Mouse (Mus musculus) liver, adult (tissue): ENCODE measurements around the gene Rmnd5b.

Experiments
- GATA4 ChIP-seq: IDR thresholded peaks from 2 replicates; pipeline ENCODE4 v1.6.1; 2014; ENCODE audit warnings: mild to moderate bottlenecking, low read length; ENCODE audit not compliant: insufficient replicate concordance

Gene Rmnd5b

GRCm38 (mm10) chr11:51653736-51654135 is 18.0 kb upstream of the Rmnd5b start:
- no peak for TF ChIP-seq GATA4

GRCm38 (mm10) chr11:51652889-51653418 is 17.3 kb upstream of the Rmnd5b start:
- TF ChIP-seq GATA4: peak; percentile 88

GRCm38 (mm10) chr11:51650691-51651515 is 15.2 kb upstream of the Rmnd5b start, which contains the start of the genes N4bp3 and D930048N14Rik:
TSS of gene N4bp3 (minus strand) at chr11:51650842.
TSS of gene D930048N14Rik (plus strand) at chr11:51650954.
- TF ChIP-seq GATA4: no peak

GRCm38 (mm10) chr11:51650261-51650660 is 14.6 kb upstream of the Rmnd5b start:
- no peak for TF ChIP-seq GATA4

GRCm38 (mm10) chr11:51649889-51650199 is 14.1 kb upstream of the Rmnd5b start:
- no peak for TF ChIP-seq GATA4

GRCm38 (mm10) chr11:51649111-51649888 is 13.6 kb upstream of the Rmnd5b start:
- no peak for TF ChIP-seq GATA4

GRCm38 (mm10) chr11:51648566-51648965 is 12.9 kb upstream of the Rmnd5b start:
- no peak for TF ChIP-seq GATA4

- no peak for TF ChIP-seq GATA4
Measured at GRCm38 (mm10) chr11:51646751-51647667, 11.3 kb upstream of the Rmnd5b start.

GRCm38 (mm10) chr11:51646245-51646644 is 10.5 kb upstream of the Rmnd5b start:
- TF ChIP-seq GATA4: no peak

GRCm38 (mm10) chr11:51645293-51645692 is 9.6 kb upstream of the Rmnd5b start:
- TF ChIP-seq GATA4: no peak

- no peak for TF ChIP-seq GATA4
Measured at GRCm38 (mm10) chr11:51644217-51644616, 8.5 kb upstream of the Rmnd5b start.

- no peak for TF ChIP-seq GATA4
Measured at GRCm38 (mm10) chr11:51643761-51644160, 8.1 kb upstream of the Rmnd5b start.

- TF ChIP-seq GATA4: no peak
Measured at GRCm38 (mm10) chr11:51643202-51643601, 7.5 kb upstream of the Rmnd5b start.

- TF ChIP-seq GATA4: no peak
Measured at GRCm38 (mm10) chr11:51640748-51641147, 5.1 kb upstream of the Rmnd5b start.

- no peak for TF ChIP-seq GATA4
Measured at GRCm38 (mm10) chr11:51638497-51638896, 2.8 kb upstream of the Rmnd5b start.
